Mouse (Mus musculus) C2C12 (cell line): ENCODE results near the gene Bysl. TPM values are rescaled to one million over a fixed set of nuclear protein-coding genes. Genes with fewer than 3 reads are reported as not detected.

Experiments
- H3K27me3 ChIP-seq: one replicate; pipeline ENCODE4 v1.6.1; 2011; ENCODE audit not compliant: control insufficient read depth, insufficient read depth, insufficient read length
- H3K36me3 ChIP-seq: one replicate; pipeline ENCODE4 v1.6.1; 2011; ENCODE audit not compliant: control insufficient read depth, insufficient read depth
- H3K4me3 ChIP-seq: one replicate; pipeline ENCODE4 v1.5.1; 2011; ENCODE audit warnings: mild to moderate bottlenecking, control low read depth; ENCODE audit not compliant: poor library complexity, insufficient read depth, severe bottlenecking
- H3K79me2 ChIP-seq: one replicate; pipeline ENCODE4 v1.6.1; 2011; ENCODE audit not compliant: control insufficient read depth, insufficient read depth
- H3K79me3 ChIP-seq: one replicate; pipeline ENCODE4 v1.6.1; 2011; ENCODE audit warnings: low read depth, control low read depth
- H3ac ChIP-seq: one replicate; pipeline ENCODE3; 2011; ENCODE audit warnings: low read depth; ENCODE audit not compliant: control insufficient read depth, insufficient read length
- CEBPB ChIP-seq: IDR thresholded peaks from one replicate; pipeline ENCODE4 v1.6.1; 2011; ENCODE audit warnings: low read depth, mild to moderate bottlenecking, control low read depth, moderate library complexity
- CTCF ChIP-seq: IDR thresholded peaks from one replicate; pipeline ENCODE4 v1.5.1; 2011; ENCODE audit not compliant: control insufficient read depth, insufficient read depth, insufficient read length
- FOSL1 ChIP-seq: IDR thresholded peaks from one replicate; pipeline ENCODE4 v1.8.0; 2011; ENCODE audit warnings: mild to moderate bottlenecking, low read length; ENCODE audit not compliant: poor library complexity, insufficient read depth, severe bottlenecking
- MAX ChIP-seq: IDR thresholded peaks from one replicate; pipeline ENCODE4 v1.6.1; 2011; ENCODE audit warnings: mild to moderate bottlenecking, control low read depth
- MYOD1 ChIP-seq: IDR thresholded peaks from one replicate; pipeline ENCODE4 v1.6.1; 2011; ENCODE audit warnings: low read depth; ENCODE audit not compliant: control insufficient read depth, insufficient read length
- MYOG ChIP-seq: IDR thresholded peaks from one replicate; pipeline ENCODE4 v1.6.1; 2011; ENCODE audit not compliant: control insufficient read depth, insufficient read length; ENCODE audit errors: extremely low read depth
- USF1 ChIP-seq: IDR thresholded peaks from one replicate; pipeline ENCODE4 v1.6.1; 2011; ENCODE audit warnings: low read depth, mild to moderate bottlenecking, control low read depth, moderate library complexity
- polyA plus RNA-seq: library from polyadenylated mRNA; unstranded; fragments of >200 nt; fragmentation: generic; extraction: Trizol; gene quantifications from one replicate; pipeline ENCODE4 v1.2.1, GENCODE M21; 2012; ENCODE audit warnings: missing spikeins

The Bysl gene
- polyA plus RNA-seq, 1 experiment: 42.6 TPM

- no peaks in the 10 kb centered on the region for H3K36me3 ChIP-seq
- TF ChIP-seq MYOD1: no peak
- TF ChIP-seq CTCF: no peak
- TF ChIP-seq MAX: no peak
- no peak for TF ChIP-seq FOSL1
- TF ChIP-seq USF1: no peak
- TF ChIP-seq CEBPB: no peak
- no peak for TF ChIP-seq MYOG
- H3K79me3 ChIP-seq: no peaks in the 10 kb centered on the region
- no peaks in the 10 kb centered on the region for H3K27me3 ChIP-seq
- H3K79me2 ChIP-seq: no peaks in the 10 kb centered on the region
- H3K4me3 ChIP-seq: no peak overlapping the region
- H3ac ChIP-seq: no peak overlapping the region
Measured at GRCm38 (mm10) chr17:47552994-47553393, 58.3 kb downstream of the Bysl start.

- Histone ChIP-seq H3K27me3 (no peaks in the 10 kb centered on the region), H3K4me3 (no peak overlapping the region), H3ac (no peak overlapping the region), H3K36me3 (no peaks in the 10 kb centered on the region), H3K79me2 (no peaks in the 10 kb centered on the region), H3K79me3 (no peaks in the 10 kb centered on the region)
- no peak for TF ChIP-seq CEBPB
- no peak for TF ChIP-seq MYOD1
- no peak for TF ChIP-seq MYOG
- TF ChIP-seq CTCF: no peak
- no peak for TF ChIP-seq MAX
- peak; percentile 18 for TF ChIP-seq USF1
- no peak for TF ChIP-seq FOSL1
Measured at GRCm38 (mm10) chr17:47551049-47551448, 60.2 kb downstream of the Bysl start.

Other genes starting within 250 kb of the Bysl start
- gene Mrps10, start 242.6 kb downstream of the Bysl start, polyA plus RNA-seq: 88.2 TPM
- gene Guca1b, start 226.1 kb downstream of the Bysl start, polyA plus RNA-seq: 0.11 TPM
- 0.48 TPM for gene Guca1a, start 210.9 kb downstream of the Bysl start, polyA plus RNA-seq
- 0.13 TPM for gene AI661453, start 174.9 kb downstream of the Bysl start, polyA plus RNA-seq
- not detected for gene 1700001C19Rik, start 174.1 kb downstream of the Bysl start, polyA plus RNA-seq
- 12.2 TPM for gene Taf8, start 109.2 kb downstream of the Bysl start, polyA plus RNA-seq
- gene Ccnd3, start 106.4 kb downstream of the Bysl start, polyA plus RNA-seq: 217 TPM
- 25.8 TPM for gene Med20, start 90 bp upstream of the Bysl start, polyA plus RNA-seq
- gene Gm20517, start 97 bp upstream of the Bysl start, polyA plus RNA-seq: 1.3 TPM
- gene Usp49, start 19.2 kb upstream of the Bysl start, polyA plus RNA-seq: 3.2 TPM
- 223 TPM for gene Tomm6, start 76.9 kb upstream of the Bysl start, polyA plus RNA-seq
- 2.2 TPM for gene Frs3, start 77.5 kb upstream of the Bysl start, polyA plus RNA-seq
- gene Gm21981, start 83.0 kb upstream of the Bysl start, polyA plus RNA-seq: 1.3 TPM
- gene Prickle4, start 83.2 kb upstream of the Bysl start, polyA plus RNA-seq: 0.12 TPM
- gene Pgc, start 115.3 kb upstream of the Bysl start, polyA plus RNA-seq: not detected
- 7.6 TPM for gene Tfeb, start 125.5 kb upstream of the Bysl start, polyA plus RNA-seq
- gene Mdfi, start 223.2 kb upstream of the Bysl start, polyA plus RNA-seq: 0.68 TPM